Mouse (Mus musculus) forebrain, embryonic 13.5 days (tissue): ENCODE measurements at regions not wholly inside any gene's neighbourhood (a gene's known extent, or its start where the extent isn't known, plus 50 kb on each side); places are given as distances from the start of the nearest gene placed in this dataset.

Experiments used
- ATAC-seq: fragments of 200-750 bp; cut with Nextera tagmentation; 2 replicates; pipeline ENCODE4 v1.8.0; 2017
- H3K27ac ChIP-seq: fragments of 300-500 bp; sonication (generic); 2 replicates; pipeline ENCODE4 v1.5.1; 2015; ENCODE audit warnings: inconsistent platforms, mild to moderate bottlenecking, moderate library complexity
- H3K27me3 ChIP-seq: fragments of 300-500 bp; sonication (generic); 2 replicates; pipeline ENCODE4 v1.6.1; 2015; ENCODE audit warnings: mild to moderate bottlenecking, inconsistent platforms
- H3K36me3 ChIP-seq: fragments of 300-500 bp; sonication (generic); 2 replicates; pipeline ENCODE4 v1.6.1; 2015; ENCODE audit warnings: mild to moderate bottlenecking, inconsistent platforms; ENCODE audit not compliant: poor library complexity, severe bottlenecking
- H3K4me1 ChIP-seq: fragments of 300-500 bp; sonication (generic); 2 replicates; pipeline ENCODE4 v1.6.1; 2015; ENCODE audit warnings: inconsistent platforms
- H3K4me2 ChIP-seq: fragments of 300-500 bp; sonication (generic); 2 replicates; pipeline ENCODE4 v1.6.1; 2015; ENCODE audit warnings: inconsistent platforms, mild to moderate bottlenecking, moderate library complexity
- H3K4me3 ChIP-seq: fragments of 300-500 bp; sonication (generic); 2 replicates; pipeline ENCODE4 v1.5.1; 2015; ENCODE audit warnings: mild to moderate bottlenecking, inconsistent platforms
- H3K9ac ChIP-seq: fragments of 300-500 bp; sonication (generic); 2 replicates; pipeline ENCODE4 v1.6.1; 2015; ENCODE audit warnings: mild to moderate bottlenecking, inconsistent platforms
- H3K9me3 ChIP-seq: fragments of 300-500 bp; sonication (generic); replicated peaks from 2 replicates; pipeline ENCODE4 v1.6.1; 2016; ENCODE audit warnings: inconsistent platforms
- WGBS: fragments of 180-500 bp; shearing (Covaris S2); methylation state at CpG from one replicate; pipeline ENCODE4 v1.1.7; 2015; 5-methylcytosine and 5-hydroxymethylcytosine counted together

- WGBS: 83% methylated on average over 5 of the region's 5 CpGs
- H3K27me3 ChIP-seq: no peaks in the 10 kb centered on the region
- no peak overlapping the region for H3K9ac ChIP-seq
- no peaks in the 10 kb centered on the region for H3K9me3 ChIP-seq
- H3K4me2 ChIP-seq: no peak overlapping the region
- ATAC-seq: no peak
- no peaks in the 10 kb centered on the region for H3K36me3 ChIP-seq
- H3K4me3 ChIP-seq: no peak overlapping the region
- no peak overlapping the region for H3K27ac ChIP-seq
- peaks cover 8% of the 10 kb centered on the region for H3K4me1 ChIP-seq
Observed at GRCm38 (mm10) chr1:191459066-191459465, 56.0 kb upstream of the Ppp2r5a start.

GRCm38 (mm10) chr1:191458292-191458691, 55.2 kb upstream of the Ppp2r5a start:
- Histone ChIP-seq H3K9ac (no peak overlapping the region), H3K4me2 (no peak overlapping the region), H3K9me3 (no peaks in the 10 kb centered on the region), H3K4me1 (peaks cover 8% of the 10 kb centered on the region), H3K27ac (no peak overlapping the region), H3K36me3 (no peaks in the 10 kb centered on the region), H3K27me3 (no peaks in the 10 kb centered on the region), H3K4me3 (no peak overlapping the region)
- ATAC-seq: no peak
- WGBS: 79% methylated on average over 2 of the region's 2 CpGs

- WGBS: 77% methylated on average over 4 of the region's 4 CpGs
- no peak for ATAC-seq
- no peak overlapping the region for H3K9ac ChIP-seq
- H3K4me2 ChIP-seq: no peak overlapping the region
- no peaks in the 10 kb centered on the region for H3K36me3 ChIP-seq
- H3K9me3 ChIP-seq: no peaks in the 10 kb centered on the region
- peaks cover 4% of the 10 kb centered on the region for H3K4me1 ChIP-seq
- no peak overlapping the region for H3K4me3 ChIP-seq
- no peaks in the 10 kb centered on the region for H3K27me3 ChIP-seq
- H3K27ac ChIP-seq: no peak overlapping the region
Observed at GRCm38 (mm10) chr1:191457103-191457502, 54.0 kb upstream of the Ppp2r5a start.

GRCm38 (mm10) chr1:191454604-191455003, 51.5 kb upstream of the Ppp2r5a start:
- Histone ChIP-seq H3K9ac (no peak overlapping the region), H3K4me1 (no peaks in the 10 kb centered on the region), H3K9me3 (no peaks in the 10 kb centered on the region)

GRCm38 (mm10) chr1:191453589-191453988, 50.5 kb upstream of the Ppp2r5a start:
- no peak overlapping the region for H3K4me3 ChIP-seq
- H3K9me3 ChIP-seq: no peaks in the 10 kb centered on the region
- no peak overlapping the region for H3K9ac ChIP-seq
- 55% methylated on average over 3 of the region's 3 CpGs for WGBS
- no peak overlapping the region for H3K27ac ChIP-seq
- ATAC-seq: no peak
- H3K4me2 ChIP-seq: no peak overlapping the region
- H3K4me1 ChIP-seq: no peaks in the 10 kb centered on the region
- H3K27me3 ChIP-seq: no peaks in the 10 kb centered on the region
- H3K36me3 ChIP-seq: no peaks in the 10 kb centered on the region

More at GRCm38 (mm10) chr1:191454604-191455003, 51.5 kb upstream of the Ppp2r5a start:
- Histone ChIP-seq H3K4me2 (no peak overlapping the region), H3K4me3 (no peak overlapping the region), H3K27ac (no peak overlapping the region), H3K36me3 (no peaks in the 10 kb centered on the region), H3K27me3 (no peaks in the 10 kb centered on the region)
- 63% methylated on average over 3 of the region's 3 CpGs for WGBS
- ATAC-seq: no peak
